Mouse (Mus musculus) cortical plate, adult 2 months (tissue): ENCODE results near the gene Pik3r1. TPM values are rescaled to one million over a fixed set of nuclear protein-coding genes. Genes with fewer than 3 reads are reported as not detected.

Experiments
- H3K27ac ChIP-seq: fragments of 200-500 bp; 2 replicates; pipeline ENCODE4 v1.5.1; 2012; ENCODE audit warnings: low read length, control low read depth, inconsistent platforms; ENCODE audit not compliant: insufficient read depth
- H3K4me1 ChIP-seq: fragments of 200-500 bp; 2 replicates; pipeline ENCODE4 v1.6.1; 2011; ENCODE audit warnings: low read length; ENCODE audit not compliant: control insufficient read depth, insufficient read depth
- H3K4me3 ChIP-seq: fragments of 200-500 bp; 2 replicates; pipeline ENCODE4 v1.5.1; 2011; ENCODE audit warnings: mild to moderate bottlenecking, low read length, control low read depth; ENCODE audit not compliant: insufficient read depth
- CTCF ChIP-seq: fragments of 200-500 bp; IDR thresholded peaks from 2 replicates; pipeline ENCODE4 v1.5.1; 2011; ENCODE audit warnings: mild to moderate bottlenecking, control low read depth, low read length; ENCODE audit not compliant: insufficient read depth; ENCODE audit errors: extremely low read depth
- POLR2A ChIP-seq: fragments of 200-500 bp; IDR thresholded peaks from 2 replicates; pipeline ENCODE4 v1.6.1; 2011; ENCODE audit warnings: mild to moderate bottlenecking, low read length, control low read depth; ENCODE audit not compliant: insufficient read depth; ENCODE audit errors: extremely low read depth
- polyA plus RNA-seq: library from polyadenylated mRNA; depleted of rRNA; stranded (reverse); fragments of >200 nt; gene quantifications from 2 replicates; pipeline ENCODE4 v1.2.3, GENCODE M21; 2012; rRNA removed

The Pik3r1 gene
- polyA plus RNA-seq = 53.4 and 61.0 TPM in 2 replicates

- Histone ChIP-seq H3K27ac (peak within 1 kb of the TSS; percentile 100), H3K4me1 (peaks cover 7% of the 10 kb centered on the region), H3K4me3 (peak within 1 kb of the TSS; percentile 83)
- peak; percentile 98 for TF ChIP-seq POLR2A
- no peak for TF ChIP-seq CTCF
Measured at GRCm38 (mm10) chr13:101767809-101768629, at the start of gene Pik3r1. Pik3r1 (minus strand) TSS chr13:101768217.

- TF ChIP-seq CTCF (no peak), POLR2A (no peak)
- Histone ChIP-seq H3K4me1 (no peaks in the 10 kb centered on the region; the same call in 1 of the 2 replicates), H3K4me3 (no peak overlapping the region), H3K27ac (no peak overlapping the region)
Measured at GRCm38 (mm10) chr13:101813267-101813900, 45.4 kb upstream of the Pik3r1 start.

- TF ChIP-seq CTCF (no peak), POLR2A (no peak)
- Histone ChIP-seq H3K27ac (no peak overlapping the region), H3K4me1 (no peaks in the 10 kb centered on the region; the same call in 1 of the 2 replicates), H3K4me3 (no peak overlapping the region)
Measured at GRCm38 (mm10) chr13:101812341-101812740, 44.3 kb upstream of the Pik3r1 start.

- Histone ChIP-seq H3K27ac (no peak overlapping the region), H3K4me1 (no peaks in the 10 kb centered on the region; the same call in 1 of the 2 replicates), H3K4me3 (no peak overlapping the region)
- TF ChIP-seq CTCF = no peak
- TF ChIP-seq POLR2A = no peak
Measured at GRCm38 (mm10) chr13:101811882-101812281, 43.9 kb upstream of the Pik3r1 start.

GRCm38 (mm10) chr13:101810667-101811066 lies 42.6 kb upstream of the Pik3r1 start:
- H3K27ac ChIP-seq = no peak overlapping the region
- H3K4me1 ChIP-seq = no peaks in the 10 kb centered on the region; the same call in 1 of the 2 replicates
- no peak overlapping the region for H3K4me3 ChIP-seq
- TF ChIP-seq POLR2A (no peak), CTCF (no peak)

- Histone ChIP-seq H3K27ac (no peak overlapping the region), H3K4me1 (no peaks in the 10 kb centered on the region; the same call in 1 of the 2 replicates), H3K4me3 (no peak overlapping the region)
- no peak for TF ChIP-seq POLR2A
- TF ChIP-seq CTCF = no peak
Measured at GRCm38 (mm10) chr13:101809796-101810195, 41.8 kb upstream of the Pik3r1 start.

- Histone ChIP-seq H3K4me1 (peaks cover 4% of the 10 kb centered on the region; the same call in 1 of the 2 replicates), H3K4me3 (no peak overlapping the region), H3K27ac (no peak overlapping the region)
- TF ChIP-seq CTCF = no peak
- TF ChIP-seq POLR2A = no peak
Measured at GRCm38 (mm10) chr13:101805559-101806091, 37.6 kb upstream of the Pik3r1 start.

GRCm38 (mm10) chr13:101801372-101802186 lies 33.6 kb upstream of the Pik3r1 start:
- peak overlapping the region; percentile 54 for H3K4me3 ChIP-seq
- no peak for TF ChIP-seq POLR2A
- no peak for TF ChIP-seq CTCF

More at GRCm38 (mm10) chr13:101801372-101802186, 33.6 kb upstream of the Pik3r1 start:
- H3K27ac ChIP-seq = peak overlapping the region; percentile 50
- H3K4me1 ChIP-seq = peaks cover 4% of the 10 kb centered on the region; the same call in 1 of the 2 replicates
